Mouse (Mus musculus): ENCODE measurements around the gene Angpt4. TPM values are rescaled to one million over a fixed set of nuclear protein-coding genes. Genes with fewer than 3 reads are reported as not detected.

The Angpt4 gene
- polyA plus RNA-seq, 1 experiment from 2014 or later, result 2.7 TPM

DNA sequence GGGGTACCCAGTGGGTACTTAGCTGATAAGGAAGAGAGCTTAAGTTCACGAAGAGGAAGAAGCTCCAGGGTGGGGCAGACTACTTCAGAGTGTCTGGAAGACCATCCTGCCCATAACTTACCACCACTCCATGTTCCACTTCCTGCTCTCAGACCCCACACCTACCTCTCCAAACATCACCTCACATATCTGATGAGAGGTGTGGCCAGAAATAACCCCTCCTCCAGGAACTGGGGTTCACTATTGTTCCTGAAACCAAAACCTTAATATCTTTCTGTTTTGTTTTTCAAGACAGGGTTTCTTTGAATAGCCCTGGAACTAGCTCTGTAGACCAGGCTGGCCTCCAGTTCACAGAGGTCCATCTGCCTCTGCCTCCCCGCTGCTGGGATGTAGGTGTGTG lies 56.8 kb downstream of the Angpt4 start:
- Histone ChIP-seq H3K27ac (0 out of 2 replicates have a peak overlapping the region, but pooled peaks have one; percentile 14), H3K27me3 (peaks cover 4% of the 10 kb centered on the region; the same call in 1 of the 2 replicates), H3K4me2 (no peak overlapping the region), H3K9ac (no peak overlapping the region), H3K9me3 (replicated peaks) (no peaks in the 10 kb centered on the region), H3K36me3 (peaks cover 26% of the 10 kb centered on the region), H3K4me1 (peaks cover 70% of the 10 kb centered on the region), H3K4me3 (replicated peaks) (no peak overlapping the region)
- 77% methylated on average over 2 of the region's 2 CpGs for WGBS
- no peak for ATAC-seq (replicated peaks; ENCODE audit: low FRiP score)

DNA sequence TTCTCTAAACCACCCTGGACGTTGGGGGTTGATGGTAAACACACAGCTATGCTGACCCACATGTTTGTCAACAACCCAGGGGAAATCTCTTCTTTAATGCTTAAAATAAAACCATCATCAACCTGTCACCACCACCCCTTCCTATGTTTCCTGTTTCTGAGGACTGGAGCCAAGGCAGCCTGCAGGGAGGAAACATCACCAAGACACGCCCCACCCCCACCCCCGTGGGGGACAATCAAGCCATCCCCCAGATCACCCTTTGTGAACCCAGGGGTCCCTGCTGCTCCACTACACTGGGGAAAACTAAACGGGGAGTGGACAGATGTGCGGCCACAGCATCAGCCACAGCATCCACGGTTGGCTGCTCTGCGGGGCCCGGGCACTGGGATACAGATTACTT lies 57.4 kb downstream of the Angpt4 start:
- 66% methylated on average over 8 of the region's 8 CpGs for WGBS
- Histone ChIP-seq H3K9me3 (replicated peaks) (no peaks in the 10 kb centered on the region), H3K27ac (no peak overlapping the region), H3K27me3 (peaks cover 8% of the 10 kb centered on the region; the same call in 1 of the 2 replicates), H3K4me1 (peaks cover 72% of the 10 kb centered on the region), H3K36me3 (peaks cover 26% of the 10 kb centered on the region), H3K9ac (no peak overlapping the region), H3K4me3 (replicated peaks) (no peak overlapping the region), H3K4me2 (no peak overlapping the region)
- no peak for ATAC-seq (replicated peaks; ENCODE audit: low FRiP score)

DNA sequence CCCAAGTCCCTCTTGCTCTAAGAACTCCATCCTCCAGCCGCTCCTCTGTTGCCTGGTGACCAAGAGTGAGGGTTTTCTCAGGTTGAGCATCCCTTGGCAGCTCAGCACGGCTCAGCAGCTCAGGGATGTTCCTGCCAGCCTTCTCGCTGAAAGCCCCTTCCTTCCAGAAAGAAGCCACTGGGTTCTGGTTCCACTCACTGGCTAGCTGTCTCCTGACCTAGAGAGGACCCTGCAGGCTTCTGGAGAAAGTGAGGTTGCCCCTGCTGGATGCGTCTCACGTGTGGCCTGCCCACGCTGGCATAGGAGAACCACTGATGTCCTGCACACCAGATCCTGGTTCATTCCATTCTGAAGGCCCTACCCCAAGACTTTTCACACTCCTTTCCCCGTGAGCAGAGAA lies 58.0 kb downstream of the Angpt4 start:
- peaks cover 72% of the 10 kb centered on the region for H3K4me1 ChIP-seq
- peaks cover 26% of the 10 kb centered on the region for H3K36me3 ChIP-seq
- H3K4me2 ChIP-seq, result no peak overlapping the region
- peaks cover 13% of the 10 kb centered on the region for H3K27me3 ChIP-seq
- 87% methylated on average over 7 of the region's 7 CpGs for WGBS
- H3K9me3 ChIP-seq (replicated peaks), result no peaks in the 10 kb centered on the region
- no peak overlapping the region for H3K27ac ChIP-seq
- H3K4me3 ChIP-seq (replicated peaks), result no peak overlapping the region
- no peak overlapping the region for H3K9ac ChIP-seq
- ATAC-seq (replicated peaks; ENCODE audit: low FRiP score), result no peak

DNA sequence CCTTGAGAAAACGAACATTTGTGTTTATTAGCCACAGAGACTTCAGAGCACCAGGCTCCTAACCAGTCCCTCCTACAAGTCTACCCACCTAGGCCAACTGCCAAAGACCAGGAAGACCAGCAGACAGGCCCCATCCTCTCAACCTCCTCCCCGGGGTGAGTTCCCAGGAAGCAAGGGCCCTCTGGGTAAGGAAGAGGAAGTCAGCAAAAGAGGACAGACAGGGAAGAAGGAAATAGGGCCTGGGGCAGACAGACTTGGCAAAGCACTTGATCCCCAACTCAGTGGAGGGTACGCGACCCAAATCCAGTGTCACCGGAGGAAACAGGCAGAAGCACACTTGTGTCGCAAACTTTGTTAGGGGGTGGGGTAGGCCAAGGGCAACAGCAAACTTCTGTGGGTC lies 58.4 kb downstream of the Angpt4 start:
- Histone ChIP-seq H3K9ac (no peak overlapping the region), H3K27ac (no peak overlapping the region), H3K36me3 (peaks cover 26% of the 10 kb centered on the region), H3K9me3 (replicated peaks) (no peaks in the 10 kb centered on the region), H3K4me2 (no peak overlapping the region), H3K4me1 (peaks cover 72% of the 10 kb centered on the region), H3K4me3 (replicated peaks) (no peak overlapping the region), H3K27me3 (peaks cover 16% of the 10 kb centered on the region)
- ATAC-seq (replicated peaks; ENCODE audit: low FRiP score), result no peak
- WGBS, result 93% methylated on average over 6 of the region's 6 CpGs

DNA sequence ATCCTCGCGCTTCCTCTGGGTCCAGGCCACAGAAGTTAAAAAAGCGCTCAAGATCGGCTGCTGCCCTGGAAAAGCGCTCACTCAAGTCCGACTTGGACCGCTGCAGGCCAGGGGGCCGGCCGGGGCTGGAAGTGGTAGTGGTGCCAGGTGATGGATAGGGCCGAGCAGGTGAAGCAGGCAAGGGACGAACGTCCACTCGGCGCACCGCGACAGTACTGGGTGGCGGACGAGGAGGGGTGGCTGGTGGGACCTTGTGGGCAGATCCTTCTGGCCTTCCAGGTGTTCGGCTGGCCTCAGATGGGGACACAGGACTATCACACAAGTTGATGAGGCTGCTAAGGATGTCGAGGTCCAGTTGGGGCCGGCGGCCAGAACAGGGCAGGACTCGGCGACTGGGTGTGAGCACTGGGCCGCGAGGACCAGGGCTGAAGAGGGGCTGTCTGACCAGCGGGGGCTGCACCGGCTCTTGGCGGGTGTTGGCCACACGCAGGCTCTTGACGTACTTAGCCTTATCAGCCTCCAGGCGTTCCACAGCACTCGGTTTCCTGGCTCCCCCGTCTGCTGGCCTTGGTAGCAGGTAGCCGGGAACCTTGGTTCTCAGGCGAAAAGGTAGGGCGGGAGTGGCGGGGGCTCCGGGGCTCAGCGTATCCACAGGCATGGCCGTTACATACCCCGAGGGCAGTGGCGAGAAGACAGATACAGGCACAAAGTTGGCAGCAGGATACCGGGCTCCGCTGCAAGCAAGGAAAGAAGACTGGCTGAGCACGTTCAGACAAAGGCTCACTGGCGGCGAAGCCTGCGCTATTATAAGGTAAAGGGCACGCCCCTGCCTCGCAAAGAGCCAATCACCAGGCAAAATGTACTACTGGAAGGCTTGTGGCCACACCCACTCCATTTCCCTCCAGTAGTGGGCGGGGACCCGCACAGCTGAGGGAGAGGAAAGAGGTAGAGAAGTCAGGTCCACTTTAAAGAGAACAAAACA lies 59.5 kb downstream of the Angpt4 start:
- Histone ChIP-seq H3K4me1 (peaks cover 75% of the 10 kb centered on the region), H3K27ac (no peak overlapping the region), H3K27me3 (peaks cover 20% of the 10 kb centered on the region), H3K4me3 (replicated peaks) (peak overlapping the region; percentile 18), H3K9me3 (replicated peaks) (no peaks in the 10 kb centered on the region), H3K4me2 (peak overlapping the region; percentile 53), H3K9ac (peak overlapping the region; percentile 14; the same call in 1 of the 2 replicates), H3K36me3 (peaks cover 26% of the 10 kb centered on the region)
- peak; percentile 84 for ATAC-seq (replicated peaks; ENCODE audit: low FRiP score)
- WGBS, result 50% methylated on average over 53 of the region's 53 CpGs

DNA sequence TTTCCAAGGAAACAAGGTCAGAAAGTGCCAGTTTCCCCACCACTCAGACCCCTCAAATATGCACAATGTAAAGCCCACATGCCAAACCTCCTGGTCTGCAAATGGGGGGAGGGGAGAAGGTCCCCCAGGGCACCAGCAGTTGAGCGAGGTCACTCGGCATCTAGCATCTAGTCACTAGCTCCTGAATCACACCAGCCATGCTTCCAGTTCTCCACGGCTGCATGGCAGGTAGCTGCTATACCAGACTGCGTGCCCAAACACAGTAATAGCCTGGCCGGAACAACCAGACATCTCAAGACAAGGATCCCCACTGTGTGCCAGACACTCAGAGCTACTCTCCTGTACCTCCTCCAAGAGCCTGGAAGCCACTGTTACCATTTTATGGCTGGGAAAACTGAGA lies 60.7 kb downstream of the Angpt4 start:
- Histone ChIP-seq H3K27me3 (peaks cover 20% of the 10 kb centered on the region), H3K9ac (no peak overlapping the region), H3K4me3 (replicated peaks) (no peak overlapping the region), H3K36me3 (peaks cover 26% of the 10 kb centered on the region), H3K4me1 (peaks cover 88% of the 10 kb centered on the region), H3K9me3 (replicated peaks) (no peaks in the 10 kb centered on the region), H3K27ac (no peak overlapping the region), H3K4me2 (no peak overlapping the region)
- 88% methylated on average over 5 of the region's 5 CpGs for WGBS
- ATAC-seq (replicated peaks; ENCODE audit: low FRiP score), result no peak

DNA sequence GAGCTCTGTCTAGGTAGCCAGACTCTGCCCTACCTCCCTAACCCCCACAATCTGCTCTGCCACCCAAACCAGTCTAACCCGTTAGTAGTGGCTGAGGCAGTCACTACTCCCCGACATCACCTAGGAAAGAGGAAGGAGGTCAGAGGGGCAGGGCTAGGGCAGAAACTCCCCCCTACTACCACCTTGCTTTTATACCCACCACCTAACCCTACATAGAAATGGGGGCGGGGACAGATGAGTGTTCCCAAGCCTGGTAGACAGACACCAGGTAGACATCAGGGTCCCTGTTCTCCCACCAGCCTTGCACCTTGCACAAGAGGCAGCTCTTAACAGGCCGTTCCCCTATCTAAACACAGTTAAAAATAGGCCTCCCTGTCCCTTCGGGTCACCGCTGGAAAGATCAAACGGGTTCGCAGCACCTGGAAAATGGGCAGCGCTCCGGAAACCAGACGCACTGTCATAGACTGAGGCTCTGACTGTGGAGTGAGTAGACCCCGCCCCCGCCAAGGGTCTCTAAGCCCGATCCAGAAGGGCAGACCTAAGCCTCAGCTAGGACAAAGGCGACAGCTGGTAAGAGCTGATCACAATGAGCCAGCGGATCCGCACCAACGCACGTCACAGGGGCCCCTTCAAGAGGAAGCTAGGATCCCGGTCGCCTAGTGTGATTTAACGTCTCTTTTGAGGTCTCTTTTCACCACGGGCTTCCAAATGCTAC lies 62.0 kb downstream of the Angpt4 start:
- H3K9me3 ChIP-seq (replicated peaks), result no peaks in the 10 kb centered on the region
- peak overlapping the region; percentile 60 for H3K4me2 ChIP-seq
- H3K4me1 ChIP-seq, result peaks cover 90% of the 10 kb centered on the region
- H3K27me3 ChIP-seq, result peaks cover 20% of the 10 kb centered on the region
- 0 out of 2 replicates have a peak, but pooled peaks have one; percentile 17 for ATAC-seq (replicated peaks; ENCODE audit: low FRiP score)
- H3K4me3 ChIP-seq (replicated peaks), result peak overlapping the region; percentile 38
- 18% methylated on average over 23 of the region's 23 CpGs for WGBS
- peak overlapping the region; percentile 38 for H3K9ac ChIP-seq
- H3K27ac ChIP-seq, result peak overlapping the region; percentile 71
- peaks cover 22% of the 10 kb centered on the region for H3K36me3 ChIP-seq

DNA sequence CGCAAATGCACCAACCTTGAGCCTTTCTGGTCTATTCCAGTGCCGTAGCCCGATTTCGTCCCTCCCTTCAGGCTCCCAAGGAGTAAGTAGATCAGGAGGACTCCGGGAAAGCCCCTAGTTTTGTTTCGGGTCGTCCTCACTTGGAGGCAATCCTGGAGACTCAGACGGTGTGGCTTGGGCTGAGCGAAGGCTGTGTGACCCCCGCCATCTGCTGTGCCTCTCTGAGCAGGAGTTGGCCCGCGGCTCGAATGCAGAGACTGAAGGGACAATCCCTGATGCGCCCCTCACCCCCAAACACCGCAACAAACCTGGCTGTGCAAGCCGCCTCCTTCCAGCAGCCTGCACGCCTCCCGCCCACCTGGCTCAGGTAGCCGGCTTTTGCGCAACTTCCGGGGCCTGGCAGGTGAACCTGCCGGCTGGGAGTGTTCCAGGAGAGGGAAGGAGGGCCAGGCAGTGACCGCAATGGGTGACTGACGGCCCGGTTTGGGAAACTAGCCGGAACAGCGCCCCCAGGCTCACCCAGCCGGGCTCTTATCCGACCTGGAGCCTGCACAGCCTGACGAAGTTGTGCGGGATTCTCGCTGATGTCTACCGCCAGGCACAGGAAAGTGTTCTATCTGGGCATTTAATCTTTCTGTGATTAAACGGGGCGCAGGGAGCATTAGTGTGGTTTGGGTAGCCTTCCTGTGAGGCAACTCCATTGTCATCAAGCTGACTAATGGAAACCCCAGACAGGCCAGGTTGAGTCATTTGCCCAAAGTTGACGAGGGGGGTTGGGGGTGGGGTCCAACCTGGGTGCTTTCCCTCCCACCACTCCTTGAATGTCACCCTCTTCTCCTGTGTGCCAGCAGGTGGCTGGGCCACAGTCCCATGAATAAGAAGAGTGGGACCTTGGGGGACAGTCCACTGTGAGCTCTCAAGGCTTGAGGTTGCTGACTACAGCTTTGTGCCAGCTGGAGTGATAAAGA lies 62.9 kb downstream of the Angpt4 start:
- WGBS, result 7% methylated on average over 36 of the region's 36 CpGs
- H3K27ac ChIP-seq, result peak overlapping the region; percentile 71
- H3K9ac ChIP-seq, result peak overlapping the region; percentile 38
- peak overlapping the region; percentile 60 for H3K4me2 ChIP-seq
- H3K4me3 ChIP-seq (replicated peaks), result peak overlapping the region; percentile 38
- ATAC-seq (replicated peaks; ENCODE audit: low FRiP score), result no peak
- peaks cover 90% of the 10 kb centered on the region for H3K4me1 ChIP-seq
- peaks cover 20% of the 10 kb centered on the region for H3K27me3 ChIP-seq
- H3K9me3 ChIP-seq (replicated peaks), result no peaks in the 10 kb centered on the region
- peaks cover 16% of the 10 kb centered on the region for H3K36me3 ChIP-seq

DNA sequence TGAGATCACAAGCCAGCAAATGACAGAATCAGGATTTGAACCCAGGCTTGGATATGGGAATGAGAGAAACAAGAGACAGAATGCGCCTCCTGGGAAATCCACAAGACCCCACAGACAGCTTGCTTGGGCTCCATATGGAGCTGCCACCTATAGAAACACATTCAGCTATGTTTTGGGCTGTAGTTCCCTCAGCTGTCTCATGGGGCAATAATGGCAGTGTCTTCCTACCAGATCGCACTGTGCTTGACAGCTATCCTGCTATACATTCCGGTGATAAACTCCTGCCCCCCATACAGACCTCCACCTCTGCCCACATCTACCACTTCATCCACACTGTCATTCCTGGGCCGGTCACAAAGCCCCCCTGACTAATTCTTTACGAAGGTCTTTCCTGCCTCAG lies 64.3 kb downstream of the Angpt4 start:
- Histone ChIP-seq H3K27ac (peak overlapping the region; percentile 78; the same call in 1 of the 2 replicates), H3K4me2 (0 out of 2 replicates have a peak overlapping the region, but pooled peaks have one; percentile 3), H3K27me3 (peaks cover 20% of the 10 kb centered on the region), H3K4me1 (peaks cover 89% of the 10 kb centered on the region), H3K36me3 (peaks cover 2% of the 10 kb centered on the region), H3K4me3 (replicated peaks) (no peak overlapping the region), H3K9ac (no peak overlapping the region), H3K9me3 (replicated peaks) (no peaks in the 10 kb centered on the region)
- ATAC-seq (replicated peaks; ENCODE audit: low FRiP score), result no peak
- 90% methylated on average over 5 of the region's 5 CpGs for WGBS

DNA sequence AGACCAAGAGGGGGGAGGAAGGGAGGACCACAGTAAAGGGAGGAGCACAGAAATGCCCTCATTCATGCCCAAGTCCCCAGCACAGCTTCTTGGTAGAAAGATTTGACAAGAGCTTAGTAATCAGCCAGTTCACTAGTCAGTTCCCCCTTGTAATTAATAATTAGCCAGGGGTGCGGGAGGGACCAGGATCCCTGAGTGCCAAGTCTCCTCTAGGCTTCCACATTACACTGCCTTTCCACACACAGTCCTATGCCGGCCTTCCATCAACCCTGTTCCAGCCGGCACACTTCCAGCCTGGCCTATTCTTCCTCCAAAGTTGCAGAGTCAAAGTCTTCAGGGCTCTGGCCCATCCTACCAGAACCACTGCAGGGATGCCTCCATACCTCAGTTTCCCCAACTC lies 65.1 kb downstream of the Angpt4 start:
- peaks cover 20% of the 10 kb centered on the region for H3K27me3 ChIP-seq
- H3K4me2 ChIP-seq, result 0 out of 2 replicates have a peak overlapping the region, but pooled peaks have one; percentile 3
- H3K4me3 ChIP-seq (replicated peaks), result no peak overlapping the region
- no peak; the same call in 1 of the 2 replicates for ATAC-seq (replicated peaks; ENCODE audit: low FRiP score)
- 63% methylated on average over 3 of the region's 3 CpGs for WGBS
- no peaks in the 10 kb centered on the region for H3K9me3 ChIP-seq (replicated peaks)
- H3K4me1 ChIP-seq, result peaks cover 86% of the 10 kb centered on the region
- no peak overlapping the region for H3K9ac ChIP-seq
- H3K36me3 ChIP-seq, result no peaks in the 10 kb centered on the region
- peak overlapping the region; percentile 78 for H3K27ac ChIP-seq
